Mouse (Mus musculus) layer of hippocampus, adult 8-10 months (tissue): ENCODE measurements around the gene Trim68. TPM values are rescaled to one million over a fixed set of nuclear protein-coding genes. Genes with fewer than 3 reads are reported as not detected.
"Not testable (repeated sequence)": the region's sequence is repeated elsewhere in the genome, so short reads cannot be mapped to it uniquely, and the experiment has no call there.

Experiments
- DNase-seq, 2 experiments: peaks; one replicate each; pipeline ENCODE4 v3.0.0; 2022; ENCODE audit warnings: low spot score in 2 of 2
- total RNA-seq, 4 experiments: library from RNA; stranded (reverse); gene quantifications; 2 replicates each; pipeline ENCODE4 v1.2.4; 2022

The Trim68 gene
- total RNA-seq = 1 to 10 TPM; 6.8 to 8.6 (median 8.0) TPM

DNA sequence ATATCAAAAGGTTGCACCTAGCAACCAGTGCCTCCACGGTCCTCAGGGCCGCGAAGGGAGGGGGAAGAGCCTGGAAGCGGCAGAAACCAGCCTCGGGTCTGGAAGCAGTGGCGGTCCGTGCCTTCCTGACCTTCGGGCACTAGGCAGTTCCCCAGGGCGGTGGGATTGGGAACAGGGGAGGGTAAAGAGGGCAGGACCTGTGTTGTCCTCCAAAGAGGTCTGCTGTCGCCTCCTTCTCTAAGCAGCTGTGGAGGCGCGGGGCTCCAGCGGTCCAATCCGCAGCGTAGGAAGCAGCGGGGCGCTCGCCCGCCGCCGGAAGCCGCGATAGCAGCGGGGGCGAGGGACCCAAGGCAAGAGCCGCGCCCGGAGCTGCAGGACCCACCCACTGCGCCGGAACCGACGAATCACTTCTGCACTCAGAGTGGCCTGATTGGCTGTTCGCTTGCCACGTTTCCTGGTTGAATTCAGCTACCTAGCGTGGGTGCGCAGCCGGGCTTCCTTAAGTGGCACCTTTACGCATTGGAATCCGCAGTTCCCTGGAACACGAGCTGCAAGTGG is at the start of gene Trim68:
TSS of gene Trim68 (minus strand) at position 384 of the 558 bp plus-strand sequence.
- DNase-seq = peak; percentile 85

DNA sequence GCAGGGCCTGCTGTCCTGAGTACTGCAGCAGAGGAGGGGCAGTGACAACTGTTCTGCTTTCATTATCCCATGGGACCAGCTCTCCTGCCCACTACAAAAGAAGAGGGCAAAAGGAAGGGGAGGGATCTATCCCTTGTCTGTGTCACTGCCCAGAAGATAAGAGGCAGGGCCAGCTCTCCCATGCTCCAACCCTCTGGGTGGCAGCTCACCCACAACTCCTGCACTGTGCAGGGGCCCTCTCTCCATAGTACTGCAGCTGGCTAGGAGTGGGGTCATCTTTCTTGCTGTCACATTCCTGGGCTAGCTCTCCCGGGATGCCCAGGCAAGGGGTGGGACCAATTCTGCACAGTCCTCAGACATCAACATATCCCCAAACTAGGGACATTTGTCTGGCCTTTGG is 46.7 kb upstream of the Trim68 start:
- DNase-seq = no peak

DNA sequence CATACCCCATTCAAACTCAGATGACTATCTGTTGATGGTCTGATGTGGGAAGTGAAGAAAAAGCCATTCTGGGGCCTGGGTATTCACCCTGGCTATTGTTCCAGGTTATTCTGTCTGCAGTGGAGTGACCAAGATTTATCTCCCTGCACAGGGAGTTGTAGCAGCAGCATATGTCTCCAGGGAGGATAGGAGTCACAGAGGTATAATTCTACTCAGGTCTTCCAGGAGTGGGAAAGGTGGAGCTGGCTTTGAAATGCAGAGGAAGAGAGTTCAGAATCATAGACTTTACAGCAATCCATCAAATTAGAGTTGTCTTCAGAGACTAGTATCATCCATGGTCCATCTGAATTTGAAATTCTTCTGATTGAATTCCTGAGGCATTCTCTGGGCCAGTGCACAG is 40.3 kb upstream of the Trim68 start, which contains the start of gene Olfr559:
TSS of gene Olfr559 (minus strand) at position 101 of the 400 bp plus-strand sequence.
- DNase-seq = no peak

DNA sequence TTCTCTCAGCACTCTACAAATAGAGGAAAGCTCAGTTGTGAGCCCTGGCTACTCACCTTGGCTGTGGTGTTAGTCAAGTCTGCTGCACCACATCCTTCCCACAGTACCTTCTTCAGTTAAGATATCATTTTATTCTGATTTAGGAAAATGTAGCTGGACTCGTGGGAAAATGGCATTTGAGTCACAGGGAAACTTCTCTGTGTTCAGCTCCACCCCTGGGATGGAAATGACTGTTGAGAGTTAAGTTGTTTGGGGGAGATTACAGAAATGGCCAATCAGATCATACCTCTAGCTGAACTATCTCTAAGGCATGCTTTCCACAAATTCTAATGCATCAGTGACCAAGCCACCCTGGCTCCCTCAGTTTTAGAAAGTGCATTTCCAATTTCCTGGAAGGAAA is 31.8 kb upstream of the Trim68 start, which contains the start of gene Olfr33:
TSS of gene Olfr33 (minus strand) at position 101 of the 400 bp plus-strand sequence.
- DNase-seq = no peak

DNA sequence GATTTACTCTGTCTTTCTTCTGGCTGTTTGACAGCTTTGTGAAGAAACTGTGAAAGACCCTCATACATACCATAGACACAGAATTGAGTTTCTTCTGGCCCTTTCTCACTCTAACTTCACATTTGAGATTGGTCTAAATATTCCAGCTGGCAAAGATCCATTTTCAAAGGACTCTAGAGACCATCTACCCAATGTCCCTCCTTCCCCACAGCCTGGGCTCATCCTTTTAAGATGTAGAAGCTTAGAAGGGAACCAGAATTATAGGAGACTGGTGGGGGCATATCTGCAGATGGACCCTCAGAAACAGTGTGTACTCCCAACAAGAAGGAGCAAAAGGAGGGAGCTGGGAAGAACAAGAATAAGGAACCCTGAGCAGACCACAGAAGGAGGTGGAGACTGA is 14.8 kb upstream of the Trim68 start, which contains the start of gene Olfr558:
TSS of gene Olfr558 (plus strand) at position 301 of the 400 bp plus-strand sequence.
- no peak for DNase-seq

DNA sequence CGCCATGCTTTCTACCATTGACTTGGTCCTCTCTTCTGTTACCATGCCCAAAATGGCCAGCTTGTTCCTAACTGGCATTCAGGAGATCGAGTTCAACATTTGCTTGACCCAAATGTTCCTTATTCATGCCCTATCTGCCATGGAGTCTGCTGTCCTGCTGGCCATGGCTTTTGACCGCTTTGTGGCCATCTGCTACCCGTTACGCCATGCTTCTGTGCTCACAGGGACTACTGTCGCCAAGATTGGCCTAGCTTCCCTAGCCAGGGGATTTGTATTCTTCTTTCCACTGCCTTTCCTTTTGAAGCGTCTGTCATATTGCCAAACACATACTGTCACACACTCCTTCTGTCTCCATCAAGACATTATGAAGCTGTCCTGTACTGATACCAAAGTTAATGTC is 11.3 kb upstream of the Trim68 start:
- DNase-seq = no peak

DNA sequence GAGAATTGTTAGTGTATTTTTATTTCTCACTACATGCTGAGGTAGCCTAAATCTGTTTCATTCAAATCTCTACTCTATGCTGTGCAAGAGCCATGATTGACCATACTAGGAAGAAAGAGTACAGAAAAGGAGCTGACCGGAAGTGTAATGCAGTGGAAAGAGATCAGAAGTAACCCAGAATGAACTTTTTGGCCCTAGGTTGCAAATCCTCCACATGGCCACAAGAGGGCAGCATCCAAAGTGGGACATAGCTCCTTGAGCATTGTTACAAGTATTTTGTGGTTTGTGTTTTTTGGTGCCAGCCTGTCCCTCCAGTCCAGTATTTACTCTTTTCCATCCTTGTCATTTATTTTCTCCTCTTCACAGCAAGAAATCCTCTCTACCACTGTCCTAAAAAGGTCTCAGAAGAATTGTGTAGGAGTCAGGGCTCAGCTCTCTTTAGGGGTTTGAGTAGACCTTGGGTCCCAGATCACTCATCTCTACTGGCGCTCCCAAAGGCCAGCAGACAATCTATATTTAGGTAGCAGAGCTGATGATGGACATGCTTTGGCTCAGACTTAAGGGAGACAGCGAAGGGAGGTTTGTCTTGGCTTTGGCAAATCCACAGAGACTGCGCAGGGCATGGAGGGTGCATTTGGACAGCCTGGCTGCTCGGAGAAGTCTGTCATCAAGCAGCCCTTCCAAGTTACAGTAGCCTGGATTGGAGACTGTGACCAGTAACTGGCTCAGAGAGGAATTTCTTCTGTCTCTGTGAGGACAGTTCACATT is 8.4 kb upstream of the Trim68 start, which contains the start of gene Olfr557:
TSS of gene Olfr557 (plus strand) at position 553 of the 768 bp plus-strand sequence.
- DNase-seq = no peak

DNA sequence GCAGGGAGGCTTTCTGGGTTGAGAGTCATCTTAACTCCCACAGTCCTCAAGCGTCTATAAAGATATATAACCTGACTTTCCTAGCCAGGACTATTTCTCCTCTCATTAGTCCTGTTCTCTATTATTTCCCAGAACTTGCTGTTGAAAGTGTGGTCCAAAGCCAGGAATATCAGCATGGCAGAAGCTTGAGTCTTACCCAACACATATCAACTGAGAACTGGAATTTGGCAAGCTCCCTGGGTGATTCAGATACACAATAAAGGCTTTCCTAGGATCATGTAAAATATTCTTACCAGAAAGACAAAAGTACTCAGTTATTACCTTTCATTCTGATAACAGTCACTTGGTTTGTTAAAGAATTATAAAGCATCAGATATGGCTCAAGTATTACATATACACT is 5.2 kb downstream of the Trim68 start:
- DNase-seq = no peak

DNA sequence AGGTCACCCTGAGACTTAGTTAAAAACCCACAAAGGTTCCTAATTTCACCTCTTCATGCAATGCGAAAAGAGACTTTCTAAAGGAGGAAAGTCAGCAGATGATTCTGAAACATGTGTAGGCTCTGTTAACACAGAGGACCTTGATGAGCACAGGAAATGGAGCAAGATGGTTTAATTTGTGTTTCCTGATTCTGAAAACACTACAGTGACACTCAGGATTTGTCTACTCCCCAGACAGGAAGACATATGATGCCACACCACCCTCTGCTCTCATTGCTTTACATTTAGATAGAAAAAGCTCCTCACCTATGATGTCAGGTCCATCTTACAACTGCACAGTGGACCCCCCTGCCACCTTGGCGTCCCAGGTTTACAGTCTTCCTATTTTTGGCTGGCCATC is 10.9 kb downstream of the Trim68 start:
- DNase-seq = no peak

DNA sequence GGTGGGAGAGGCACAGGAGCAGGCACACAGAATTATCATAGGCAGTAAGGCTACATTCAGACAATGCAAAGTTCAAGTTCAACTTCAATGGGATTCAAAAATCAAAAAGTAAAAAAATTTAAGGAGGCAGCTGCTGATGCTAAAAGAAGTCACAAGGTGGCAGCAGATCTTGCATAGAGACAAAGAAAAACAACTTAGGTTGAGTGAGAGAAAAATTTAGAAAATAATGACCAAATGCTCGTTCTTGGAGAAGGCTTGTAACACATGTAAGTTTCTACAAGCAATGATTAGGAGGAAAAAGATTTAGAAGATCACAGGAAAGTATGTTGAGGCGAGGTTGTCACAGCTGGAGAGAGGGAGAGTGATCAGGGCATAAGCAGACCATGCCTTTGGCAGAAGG is 21.7 kb downstream of the Trim68 start:
- no peak for DNase-seq

DNA sequence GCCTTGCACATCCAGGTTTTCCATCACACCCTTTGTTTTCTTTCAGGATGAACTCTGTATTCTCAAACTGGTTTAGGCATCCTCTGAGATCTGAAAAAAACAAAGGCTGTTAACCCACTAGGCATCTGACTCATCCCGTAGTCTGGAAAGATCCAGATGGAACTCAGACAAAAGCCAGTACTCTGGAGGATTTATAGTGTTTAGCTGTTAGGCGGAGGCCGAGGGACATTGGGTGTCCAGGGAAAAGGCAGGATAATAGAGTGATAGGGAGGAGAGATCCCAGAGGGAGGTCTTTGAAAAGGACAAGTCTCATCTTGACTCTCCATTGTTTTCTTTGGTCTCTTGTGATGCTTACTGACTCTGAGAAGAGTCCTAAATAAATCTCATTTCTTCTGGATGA is 22.5 kb downstream of the Trim68 start, which contains the start of gene Olfr556:
TSS of gene Olfr556 (plus strand) at position 301 of the 400 bp plus-strand sequence.
- no peak for DNase-seq

DNA sequence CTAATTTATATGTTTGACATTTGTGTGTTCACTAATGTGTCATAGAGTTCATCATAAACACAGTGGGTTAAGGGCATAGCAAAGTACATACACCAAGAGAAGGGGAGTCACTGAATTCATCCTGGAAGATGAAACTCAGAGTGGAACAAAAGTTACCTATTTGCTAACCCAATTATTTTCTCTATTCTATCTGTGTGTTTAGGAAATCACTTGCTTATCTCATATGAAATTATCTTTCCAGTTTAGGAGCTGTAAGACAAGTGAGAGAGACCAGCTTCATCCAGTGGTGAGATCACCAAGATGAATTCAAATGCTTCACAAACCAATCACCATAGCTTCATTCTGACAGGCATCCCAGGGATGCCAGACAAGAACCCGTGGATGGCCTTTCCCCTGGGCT is 28.6 kb downstream of the Trim68 start, which contains the start of gene Olfr555:
TSS of gene Olfr555 (plus strand) at position 301 of the 400 bp plus-strand sequence.
- DNase-seq = no peak

DNA sequence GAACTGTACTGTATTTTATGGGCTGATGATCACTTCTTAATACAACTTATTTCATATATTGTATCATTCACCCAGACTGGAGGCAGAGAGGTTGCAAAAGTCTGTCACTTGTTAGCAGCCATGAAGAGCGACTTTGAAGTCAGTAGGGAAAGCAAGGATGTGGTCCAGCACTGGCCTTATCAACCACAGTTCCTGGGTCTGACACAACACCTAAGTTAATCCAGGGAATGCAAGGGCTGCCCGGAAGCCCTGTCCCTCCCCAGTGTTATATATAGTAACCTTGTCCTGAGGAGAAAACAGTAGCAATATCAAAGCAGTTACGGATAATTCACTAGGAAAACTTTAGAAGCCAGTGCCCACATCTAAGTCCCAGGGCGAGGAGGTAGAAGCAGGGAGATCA is 42.2 kb downstream of the Trim68 start:
- not testable (repeated sequence) for DNase-seq

DNA sequence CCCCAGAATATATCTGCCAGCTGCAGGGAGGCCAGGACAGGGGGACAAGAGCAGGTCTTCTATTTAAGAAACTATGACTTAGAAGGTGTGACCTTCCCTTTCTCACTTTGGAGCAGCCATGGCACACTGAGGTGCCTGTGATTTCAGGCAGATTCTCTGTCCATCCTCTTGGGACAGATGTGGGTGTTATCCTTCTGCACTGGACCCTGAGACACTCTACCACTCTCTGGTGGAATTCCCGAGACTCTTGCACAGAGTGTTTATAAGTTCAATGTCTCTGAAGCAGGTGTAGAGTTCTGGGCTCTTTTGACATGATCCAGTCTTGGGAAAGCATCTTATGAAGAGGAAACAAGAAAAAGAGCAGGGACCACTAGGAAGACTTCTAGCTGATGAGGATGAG is 49.0 kb downstream of the Trim68 start, which contains the start of gene Olfr554:
TSS of gene Olfr554 (plus strand) at position 301 of the 400 bp plus-strand sequence.
- DNase-seq = no peak

DNA sequence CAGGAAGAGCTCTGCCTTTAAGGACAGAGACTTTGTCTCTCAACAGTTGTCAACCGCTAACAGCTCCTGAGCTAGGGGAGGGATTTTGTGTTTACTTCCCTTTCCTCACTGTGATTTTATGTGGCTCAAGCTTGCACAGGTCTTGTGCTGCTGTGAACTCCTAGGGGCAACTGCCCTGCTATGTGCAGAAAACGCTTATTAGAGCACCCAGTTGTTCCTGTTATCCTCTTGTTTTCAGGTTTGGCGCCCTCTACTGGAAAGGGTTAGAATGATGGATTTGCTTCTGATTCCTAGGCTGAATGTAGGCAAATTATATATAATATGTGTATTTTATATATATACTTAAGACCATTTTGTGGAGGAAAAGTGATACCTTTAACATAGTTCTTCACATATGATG is 50.5 kb downstream of the Trim68 start:
- DNase-seq = peak in 1 of 2 experiments; percentile 19

Other genes with a start within 250 kb of the Trim68 start
- gene Rrm1, start 245.6 kb downstream of the Trim68 start, total RNA-seq = 10 to 100 TPM; 10.7 to 12.0 (median 11.5) TPM
- not detected for gene Olfr543, start 205.6 kb downstream of the Trim68 start, total RNA-seq
- not detected for gene Olfr544, start 199.0 kb downstream of the Trim68 start, total RNA-seq
- not detected for gene Olfr545, start 187.8 kb downstream of the Trim68 start, total RNA-seq
- gene Olfr547, start 152.6 kb downstream of the Trim68 start, total RNA-seq = not detected
- not detected for gene Olfr548-ps1, start 146.4 kb downstream of the Trim68 start, total RNA-seq
- not detected for gene Olfr549, start 137.5 kb downstream of the Trim68 start, total RNA-seq
- gene Trim21, start 121.8 kb downstream of the Trim68 start, total RNA-seq = 1 to 10 TPM; 3.5 to 5.9 (median 4.8) TPM
- 1 to 10 TPM; 1.3 to 3.4 (median 2.2) TPM for gene Olfr550, start 115.9 kb downstream of the Trim68 start, total RNA-seq
- not detected for gene Olfr551, start 95.4 kb downstream of the Trim68 start, total RNA-seq
- under 1 TPM; 0.14 to 0.33 (median 0.18) TPM for gene Olfr552, start 89.6 kb downstream of the Trim68 start, total RNA-seq
- not detected for gene Olfr553, start 69.1 kb downstream of the Trim68 start, total RNA-seq
- gene Olfr554, start 48.9 kb downstream of the Trim68 start, total RNA-seq = under 1 TPM in 1 of 4 experiments, not detected in 3; 0.24 TPM
- gene Olfr555, start 28.5 kb downstream of the Trim68 start, total RNA-seq = not detected
- under 1 TPM in 1 of 4 experiments, not detected in 3; 0.19 TPM for gene Olfr556, start 22.4 kb downstream of the Trim68 start, total RNA-seq
- gene Olfr557, start 8.6 kb upstream of the Trim68 start, total RNA-seq = under 1 TPM; 0.12 to 0.85 (median 0.17) TPM
- gene Olfr558, start 14.9 kb upstream of the Trim68 start, total RNA-seq = under 1 TPM; 0.31 to 0.49 (median 0.39) TPM
- gene Olfr33, start 31.7 kb upstream of the Trim68 start, total RNA-seq = not detected
- gene Olfr559, start 40.2 kb upstream of the Trim68 start, total RNA-seq = not detected
- not detected for gene Olfr560, start 72.0 kb upstream of the Trim68 start, total RNA-seq
- gene Olfr78, start 72.1 kb upstream of the Trim68 start, total RNA-seq = under 1 TPM in 3 of 4 experiments, not detected in 1; 0.13 to 0.37 (median 0.16) TPM
- not detected for gene Olfr561, start 83.9 kb upstream of the Trim68 start, total RNA-seq
- gene Olfr564, start 116.2 kb upstream of the Trim68 start, total RNA-seq = under 1 TPM in 3 of 4 experiments, not detected in 1; 0.40 to 0.68 (median 0.51) TPM
- gene Olfr566, start 171.4 kb upstream of the Trim68 start, total RNA-seq = not detected
- not detected for gene Olfr568, start 189.8 kb upstream of the Trim68 start, total RNA-seq
- not detected for gene Olfr569, start 203.6 kb upstream of the Trim68 start, total RNA-seq
- gene Olfr570, start 207.2 kb upstream of the Trim68 start, total RNA-seq = not detected
- gene Olfr571, start 230.2 kb upstream of the Trim68 start, total RNA-seq = not detected
- gene Olfr572, start 237.1 kb upstream of the Trim68 start, total RNA-seq = not detected